Mouse (Mus musculus): ENCODE results near the gene Arvcf. TPM values are rescaled to one million over a fixed set of nuclear protein-coding genes. Genes with fewer than 3 reads are reported as not detected.

Gene Arvcf
- total and polyA plus RNA-seq, 3 experiments: 9.1 to 14.5 TPM; not detected in 1

GRCm38 (mm10) chr16:18380495-18381063, 32.6 kb downstream of the Arvcf start:
- no peak overlapping the region for H3K4me3 ChIP-seq (ENCODE audit: control insufficient read depth in 1 of 2, insufficient read depth in 1 of 2, low read depth in 2 of 2, low read length in 2 of 2)
- no peak overlapping the region for H3K27ac ChIP-seq (ENCODE audit: control insufficient read depth, low read depth, low read length)
- TF ChIP-seq MYB (IDR thresholded peaks at IDR 0.05; ENCODE audit: low read depth, low read length): no peak
- TF ChIP-seq POLR2A (IDR thresholded peaks at IDR 0.05; ENCODE audit: control insufficient read depth in 1 of 2, insufficient read depth in 1 of 2, low read depth in 1 of 2, low read length in 2 of 2, poor library complexity in 1 of 2): no peak
- TF ChIP-seq ETS1 (IDR thresholded peaks at IDR 0.05; ENCODE audit: low read depth, low read length): no peak
- TF ChIP-seq RCOR1 (IDR thresholded peaks at IDR 0.05; ENCODE audit: low read depth, low read length): no peak
- TF ChIP-seq ZKSCAN1 (IDR thresholded peaks at IDR 0.05; ENCODE audit: low read depth, low read length): no peak
- TF ChIP-seq UBTF (IDR thresholded peaks at IDR 0.05; ENCODE audit: borderline replicate concordance, insufficient read depth, low read depth, low read length): no peak
- no peak for TF ChIP-seq NELFE (IDR thresholded peaks at IDR 0.05; ENCODE audit: low read depth, low read length)
- no peak for TF ChIP-seq TBP (IDR thresholded peaks at IDR 0.05; ENCODE audit: low read depth, low read length)
- no peak for TF ChIP-seq BHLHE40 (IDR thresholded peaks at IDR 0.05; ENCODE audit: borderline replicate concordance, low read depth, low read length)
- no peak for TF ChIP-seq ZNF384 (IDR thresholded peaks at IDR 0.05; ENCODE audit: low read depth, low read length)
- TF ChIP-seq NRF1 (IDR thresholded peaks at IDR 0.05; ENCODE audit: insufficient read depth, low read depth, low read length, poor library complexity, severe bottlenecking): no peak
- no peak for TF ChIP-seq USF2 (IDR thresholded peaks at IDR 0.05; ENCODE audit: borderline replicate concordance in 1 of 2, insufficient read depth in 1 of 2, low read depth in 1 of 2, low read length in 2 of 2)
- H3K36me3 ChIP-seq (ENCODE audit: control insufficient read depth in 1 of 2, insufficient read depth in 2 of 2, low read length in 2 of 2): peaks cover 0 to 11% of the 10 kb centered on the region in 2 experiments; a peak in 2 of 4 replicates
- no peaks in the 10 kb centered on the region for H3K9me3 ChIP-seq (replicated peaks; ENCODE audit: insufficient read depth, low read length)
- H3K4me1 ChIP-seq (ENCODE audit: control insufficient read depth in 1 of 2, insufficient read depth in 2 of 2, low read length in 2 of 2): peaks cover 6 to 14% of the 10 kb centered on the region in 2 experiments; a peak in 3 of 4 replicates
- DNase-seq (ENCODE audit: low read depth, low spot score): no peak
- no peak overlapping the region for H3K9ac ChIP-seq (ENCODE audit: control insufficient read depth, low read depth, low read length, poor library complexity, severe bottlenecking)
- H3K27me3 ChIP-seq (ENCODE audit: control insufficient read depth in 1 of 2, insufficient read depth in 2 of 2, low read length in 2 of 2): no peaks in the 10 kb centered on the region
- no peaks in the 10 kb centered on the region for H3K79me2 ChIP-seq (ENCODE audit: control insufficient read depth, insufficient read depth, low read length, poor library complexity)

- no peak for DNase-seq (ENCODE audit: low read depth, low spot score)
- H3K27ac ChIP-seq (ENCODE audit: control insufficient read depth, low read depth, low read length): no peak overlapping the region
- H3K9me3 ChIP-seq (replicated peaks; ENCODE audit: insufficient read depth, low read length): no peaks in the 10 kb centered on the region
- peaks cover 6 to 16% of the 10 kb centered on the region in 2 experiments; a peak in 3 of 4 replicates for H3K4me1 ChIP-seq (ENCODE audit: control insufficient read depth in 1 of 2, insufficient read depth in 2 of 2, low read length in 2 of 2)
- H3K4me3 ChIP-seq (ENCODE audit: control insufficient read depth in 1 of 2, insufficient read depth in 1 of 2, low read depth in 2 of 2, low read length in 2 of 2): no peak overlapping the region
- TF ChIP-seq EP300 (IDR thresholded peaks at IDR 0.05; ENCODE audit: low read depth in 1 of 2, low read length in 2 of 2): no peak
- TF ChIP-seq UBTF (IDR thresholded peaks at IDR 0.05; ENCODE audit: borderline replicate concordance, insufficient read depth, low read depth, low read length): no peak
- TF ChIP-seq MXI1 (IDR thresholded peaks at IDR 0.05; ENCODE audit: low read depth, low read length): no peak
- no peak for TF ChIP-seq ETS1 (IDR thresholded peaks at IDR 0.05; ENCODE audit: low read depth, low read length)
- TF ChIP-seq POLR2AphosphoS5 (IDR thresholded peaks at IDR 0.05; ENCODE audit: borderline replicate concordance, low read depth, low read length): no peak
- TF ChIP-seq TCF12 (IDR thresholded peaks at IDR 0.05; ENCODE audit: low read depth, low read length): no peak
- TF ChIP-seq E2F4 (IDR thresholded peaks at IDR 0.05; ENCODE audit: borderline replicate concordance, low read depth, low read length): no peak
- TF ChIP-seq GATA1 (IDR thresholded peaks at IDR 0.05; ENCODE audit: low read depth, low read length): no peak
- no peak for TF ChIP-seq MYC (IDR thresholded peaks at IDR 0.05; ENCODE audit: low read depth, low read length)
- peaks cover 0 to 14% of the 10 kb centered on the region in 2 experiments; a peak in 2 of 4 replicates for H3K36me3 ChIP-seq (ENCODE audit: control insufficient read depth in 1 of 2, insufficient read depth in 2 of 2, low read length in 2 of 2)
- no peak overlapping the region for H3K9ac ChIP-seq (ENCODE audit: control insufficient read depth, low read depth, low read length, poor library complexity, severe bottlenecking)
- no peaks in the 10 kb centered on the region for H3K79me2 ChIP-seq (ENCODE audit: control insufficient read depth, insufficient read depth, low read length, poor library complexity)
- no peaks in the 10 kb centered on the region for H3K27me3 ChIP-seq (ENCODE audit: control insufficient read depth in 1 of 2, insufficient read depth in 2 of 2, low read length in 2 of 2)
These were observed 33.8 kb downstream of the Arvcf start for GRCm38 (mm10) chr16:18381621-18382258.

Measured in MEL (cell line).